Mouse (Mus musculus) erythroblast, embryonic 14.5 days (primary cell): ENCODE measurements at regions not wholly inside any gene's neighbourhood (a gene's known extent, or its start where the extent isn't known, plus 50 kb on each side); places are given as distances from the start of the nearest gene placed in this dataset.

Source experiments
- GATA1 ChIP-seq: IDR thresholded peaks from 2 replicates; pipeline ENCODE4 v1.6.1; 2012; ENCODE audit warnings: low read length, inconsistent platforms, mixed read lengths
- TAL1 ChIP-seq: IDR thresholded peaks from 3 replicates; pipeline ENCODE4 v1.6.1; 2012; ENCODE audit warnings: low read length, inconsistent platforms, mixed read lengths

- TF ChIP-seq GATA1 (no peak), TAL1 (no peak)
Observed at GRCm38 (mm10) chr2:171742706-171743105, 300.6 kb downstream of the Cbln4 start.
